Mouse (Mus musculus) layer of hippocampus, adult 18-20 months (tissue): Measurements from ENCODE around the gene C9orf72. TPM values are rescaled to one million over a fixed set of nuclear protein-coding genes. Genes with fewer than 3 reads are reported as not detected.

Experiments
- total RNA-seq, 2 experiments: library from RNA; stranded (reverse); gene quantifications; 2 replicates each; pipeline ENCODE4 v1.2.3; 2021

Gene C9orf72
- total RNA-seq, 2 experiments from 2014 or later: 21.2 to 25.2 TPM

Other genes with a start within 250 kb of the C9orf72 start
- gene Ifnk, start 74.1 kb downstream of the C9orf72 start, total RNA-seq: not detected
- gene Mob3b, start 68.7 kb downstream of the C9orf72 start, total RNA-seq: 1 to 10 TPM; 5.0 to 6.8 TPM